Mouse (Mus musculus): ENCODE results near the gene Kcnip1.

DNA sequence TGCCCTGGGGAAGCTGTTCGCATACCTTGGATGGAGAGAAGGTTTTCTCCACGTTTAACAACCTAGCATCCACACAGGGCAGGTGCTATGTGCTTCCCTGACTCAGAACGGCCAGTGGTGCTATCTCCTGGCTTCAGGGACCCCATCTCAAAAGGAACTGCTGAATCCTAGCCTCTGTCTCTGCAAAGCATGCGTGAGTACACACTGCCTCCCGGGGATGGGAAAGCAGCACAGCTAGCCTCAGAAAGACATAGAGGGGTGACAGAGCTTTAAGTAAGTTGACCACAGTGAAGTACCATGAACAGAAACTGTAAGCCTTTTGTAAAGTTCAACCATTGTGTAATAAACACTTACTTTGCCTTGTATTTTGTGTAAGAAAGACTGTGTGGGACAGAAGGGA, 544 bp upstream of the Kcnip1 start:
- TF ChIP-seq POLR2A (IDR thresholded peaks at IDR 0.05; ENCODE audit: low read depth, low read length) (no peak), CTCF (IDR thresholded peaks at IDR 0.05; ENCODE audit: extremely low read depth, insufficient read depth, insufficient read length, insufficient replicate concordance) (no peak)
